Mouse (Mus musculus): Measurements from ENCODE around the gene Igf2bp2.

- TF ChIP-seq CTCF (IDR thresholded peaks at IDR 0.05; ENCODE audit: low read depth, low read length) = no peak
- no peak for TF ChIP-seq POLR2A (IDR thresholded peaks at IDR 0.05; ENCODE audit: extremely low read depth, insufficient read depth, low read length)
Observed at GRCm38 (mm10) chr16:22043830-22044229, 119.3 kb downstream of the Igf2bp2 start.
